Mouse (Mus musculus) hindbrain, embryonic 14.5 days (tissue): ENCODE measurements around the gene Zic3. TPM values are rescaled to one million over a fixed set of nuclear protein-coding genes. Genes with fewer than 3 reads are reported as not detected.

Experiments
- ATAC-seq: fragments of 200-750 bp; cut with Nextera tagmentation; 2 replicates; pipeline ENCODE4 v1.8.0; 2017; ENCODE audit warnings: moderate number of reproducible peaks, mild to moderate bottlenecking, moderate TSS enrichment, moderate library complexity; ENCODE audit not compliant: low FRiP score
- DNase-seq: peaks from one replicate; pipeline ENCODE4 v3.0.0-alpha.2; 2015; ENCODE audit warnings: low spot score
- H3K27ac ChIP-seq: fragments of 300-500 bp; sonication (generic); 2 replicates; pipeline ENCODE4 v1.5.1; 2014; ENCODE audit warnings: mild to moderate bottlenecking, moderate library complexity
- H3K27me3 ChIP-seq: fragments of 300-500 bp; sonication (generic); 2 replicates; pipeline ENCODE4 v1.6.1; 2014; ENCODE audit warnings: mild to moderate bottlenecking, low read length, mixed read lengths; ENCODE audit not compliant: control insufficient read depth, insufficient read depth
- H3K36me3 ChIP-seq: fragments of 300-500 bp; sonication (generic); replicated peaks from 2 replicates; pipeline ENCODE4 v1.6.1; 2014; ENCODE audit not compliant: control insufficient read depth, insufficient read depth
- H3K4me1 ChIP-seq: fragments of 300-500 bp; sonication (generic); replicated peaks from 2 replicates; pipeline ENCODE4 v1.6.1; 2014; ENCODE audit warnings: antibody characterized with exemption, low read length, mixed read lengths; ENCODE audit not compliant: control insufficient read depth, insufficient read depth
- H3K4me2 ChIP-seq: fragments of 300-500 bp; sonication (generic); replicated peaks from 2 replicates; pipeline ENCODE4 v1.6.1; 2014; ENCODE audit warnings: mild to moderate bottlenecking, moderate library complexity
- H3K4me3 ChIP-seq: fragments of 300-500 bp; sonication (generic); replicated peaks from 2 replicates; pipeline ENCODE4 v1.5.1; 2014; ENCODE audit warnings: mild to moderate bottlenecking, low read length
- H3K9ac ChIP-seq: fragments of 300-500 bp; sonication (generic); 2 replicates; pipeline ENCODE4 v1.6.1; 2014
- H3K9me3 ChIP-seq: fragments of 300-500 bp; sonication (generic); 2 replicates; pipeline ENCODE4 v1.6.1; 2016; ENCODE audit warnings: low read length; ENCODE audit not compliant: control insufficient read depth
- WGBS: fragments of 180-500 bp; shearing (Covaris S2); extraction: QIAGEN DNeasy Blood & Tissue Kit; methylation state at CpG from one replicate; pipeline ENCODE4 v1.1.7; 2014; 5-methylcytosine and 5-hydroxymethylcytosine counted together
- polyA plus RNA-seq: library from polyadenylated mRNA; unstranded; fragments of >200 nt; fragmentation: Nextera tagmentation; extraction: Ambion mirVana; gene quantifications from 2 replicates; pipeline ENCODE4 v1.2.1, GENCODE M21; 2014

The Zic3 gene
- polyA plus RNA-seq, 1 experiment from 2014 or later = 18.9 TPM

DNA sequence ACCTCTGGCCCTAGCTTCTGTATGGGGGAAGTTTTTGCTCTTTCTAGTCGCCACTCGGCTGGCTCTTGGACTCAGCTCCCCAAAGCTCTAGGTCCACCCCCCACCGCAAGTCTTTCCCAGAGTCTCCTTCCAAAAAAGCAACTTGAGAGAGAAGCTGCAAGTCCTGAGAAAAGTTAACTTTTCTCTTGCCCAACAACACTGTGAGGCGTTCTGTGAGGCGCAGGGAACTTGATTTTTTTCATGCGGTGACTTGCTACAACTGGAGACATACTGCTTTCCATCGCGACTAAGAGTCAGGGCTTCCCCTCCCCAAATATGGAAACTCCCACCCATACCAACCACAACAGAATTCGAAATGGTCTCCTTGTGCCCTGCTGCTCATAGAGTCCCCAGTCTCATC lies 5.1 kb downstream of the Zic3 start:
- no peak for ATAC-seq
- Histone ChIP-seq H3K27ac (no peak overlapping the region), H3K9me3 (no peaks in the 10 kb centered on the region)

DNA sequence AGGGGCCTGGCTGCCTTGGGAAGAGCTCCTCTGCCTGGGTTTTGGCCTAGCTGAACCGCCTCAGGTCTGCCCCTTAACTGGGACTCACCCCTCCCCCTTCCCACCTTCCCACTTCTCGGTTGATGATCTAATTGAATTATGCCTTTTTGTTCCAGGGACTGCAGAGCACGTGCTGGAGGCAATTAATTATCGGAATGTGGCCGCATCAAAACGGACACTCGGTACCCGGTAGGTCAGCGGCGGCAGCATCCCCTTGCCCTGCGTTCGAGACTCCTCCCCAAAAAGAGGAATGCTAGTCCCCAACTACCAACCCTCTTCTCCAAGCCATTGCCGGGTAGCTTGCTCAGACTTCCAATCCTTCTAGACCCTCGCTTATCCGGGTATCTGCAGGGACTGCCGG lies 5.6 kb downstream of the Zic3 start:
- ATAC-seq (no peak), DNase-seq (no peak)
- Histone ChIP-seq H3K4me3 (peak overlapping the region; percentile 2; the same call in 1 of the 2 replicates), H3K4me2 (peak overlapping the region; percentile 53), H3K4me1 (no peaks in the 10 kb centered on the region), H3K27ac (no peak overlapping the region), H3K9me3 (no peaks in the 10 kb centered on the region), H3K9ac (no peak overlapping the region), H3K27me3 (peaks cover 38% of the 10 kb centered on the region), H3K36me3 (no peaks in the 10 kb centered on the region)
- WGBS = 13% methylated on average over 16 of the region's 16 CpGs

More for the DNA sequence above, 5.1 kb downstream of the Zic3 start:
- Histone ChIP-seq H3K9ac (no peak overlapping the region), H3K36me3 (no peaks in the 10 kb centered on the region), H3K27me3 (peaks cover 42% of the 10 kb centered on the region), H3K4me1 (no peaks in the 10 kb centered on the region), H3K4me2 (peak overlapping the region; percentile 53), H3K4me3 (no peak overlapping the region)
- WGBS = 18% methylated on average over 9 of the region's 9 CpGs
- DNase-seq = no peak

GRCm38 (mm10) chrX:58028858-58029257 lies 6.4 kb downstream of the Zic3 start:
- no peaks in the 10 kb centered on the region for H3K4me1 ChIP-seq
- DNase-seq (no peak), ATAC-seq (no peak)
- H3K36me3 ChIP-seq = no peaks in the 10 kb centered on the region
- H3K9me3 ChIP-seq = no peaks in the 10 kb centered on the region
- 0 out of 2 replicates have a peak overlapping the region, but pooled peaks have one; percentile 2 for H3K4me3 ChIP-seq
- peaks cover 36% of the 10 kb centered on the region for H3K27me3 ChIP-seq
- 0 out of 2 replicates have a peak overlapping the region, but pooled peaks have one; percentile 74 for H3K27ac ChIP-seq
- no peak overlapping the region for H3K9ac ChIP-seq
- H3K4me2 ChIP-seq = peak overlapping the region; percentile 53
- 29% methylated on average over 8 of the region's 8 CpGs for WGBS

DNA sequence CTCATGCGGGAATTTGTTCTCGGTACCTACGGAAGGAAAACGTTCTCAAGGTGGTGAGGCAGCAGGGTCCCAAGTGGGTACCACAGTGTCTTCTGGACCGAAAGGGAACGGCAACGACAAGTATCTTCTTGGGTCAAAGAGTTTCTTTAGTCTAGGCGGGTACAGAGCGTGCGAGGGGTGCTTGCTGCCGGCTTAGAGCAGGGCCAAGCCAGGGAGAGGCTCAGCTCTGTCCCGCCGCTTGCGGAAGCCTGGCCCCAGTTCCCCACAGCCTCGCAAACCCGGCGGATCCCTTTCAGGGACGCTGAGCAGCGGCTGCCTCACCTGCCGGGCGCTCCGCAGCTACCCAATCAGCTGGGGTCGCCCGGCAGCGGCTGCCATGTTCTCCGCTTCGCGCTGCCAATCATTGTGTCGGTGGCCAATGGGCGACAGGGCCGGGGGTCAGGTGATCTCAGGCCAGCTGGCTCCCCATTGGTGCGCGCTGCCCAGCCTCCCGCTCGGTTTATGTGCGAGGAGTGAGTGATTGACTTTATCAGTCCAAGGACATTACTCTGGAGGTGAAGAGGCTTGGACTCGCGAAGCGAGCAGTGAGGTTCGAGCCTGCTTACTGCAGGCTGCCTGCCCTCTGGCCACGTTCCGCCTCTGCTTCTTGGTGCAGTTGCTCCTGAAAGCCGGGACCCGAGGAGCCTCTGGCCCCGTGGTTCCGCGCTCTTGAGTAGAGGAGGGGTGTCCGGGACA lies 7.8 kb downstream of the Zic3 start:
- no peaks in the 10 kb centered on the region for H3K4me1 ChIP-seq
- H3K9ac ChIP-seq = peak overlapping the region; percentile 64
- peaks cover 22% of the 10 kb centered on the region for H3K27me3 ChIP-seq
- no peaks in the 10 kb centered on the region for H3K9me3 ChIP-seq
- no peaks in the 10 kb centered on the region for H3K36me3 ChIP-seq
- peak; percentile 70 for DNase-seq
- WGBS = 19% methylated on average over 44 of the region's 48 CpGs
- peak; percentile 94 for ATAC-seq
- peak overlapping the region; percentile 80 for H3K27ac ChIP-seq
- peak overlapping the region; percentile 53 for H3K4me2 ChIP-seq
- peak overlapping the region; percentile 43 for H3K4me3 ChIP-seq

DNA sequence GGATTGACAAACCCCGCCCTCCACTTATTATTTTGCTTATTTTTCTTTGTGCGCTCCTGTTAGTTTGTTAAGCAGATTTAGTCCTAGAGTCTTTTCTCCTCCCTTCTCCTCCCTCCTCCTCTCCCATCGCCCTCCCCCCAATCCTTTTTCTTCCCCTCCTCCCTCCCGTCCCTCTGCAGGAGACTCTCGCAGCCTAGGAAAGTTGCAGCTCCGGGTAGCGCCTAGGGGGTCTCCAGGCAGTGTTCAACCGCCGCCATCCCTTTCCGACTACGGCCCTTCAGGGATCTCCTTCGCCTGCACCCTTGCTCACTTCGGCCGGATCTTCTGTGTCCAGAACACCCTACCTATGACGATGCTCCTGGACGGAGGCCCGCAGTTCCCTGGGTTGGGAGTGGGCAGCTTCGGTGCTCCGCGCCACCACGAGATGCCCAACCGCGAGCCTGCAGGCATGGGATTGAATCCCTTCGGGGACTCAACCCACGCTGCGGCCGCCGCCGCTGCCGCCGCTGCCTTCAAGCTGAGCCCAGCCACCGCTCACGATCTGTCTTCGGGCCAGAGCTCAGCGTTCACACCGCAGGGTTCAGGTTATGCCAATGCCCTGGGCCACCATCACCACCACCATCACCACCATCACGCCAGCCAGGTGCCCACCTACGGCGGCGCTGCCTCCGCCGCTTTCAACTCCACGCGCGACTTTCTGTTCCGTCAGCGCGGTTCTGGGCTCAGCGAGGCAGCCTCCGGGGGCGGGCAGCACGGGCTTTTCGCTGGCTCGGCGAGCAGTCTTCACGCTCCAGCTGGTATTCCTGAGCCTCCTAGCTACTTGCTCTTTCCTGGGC lies 8.6 kb downstream of the Zic3 start:
- H3K9me3 ChIP-seq = no peaks in the 10 kb centered on the region
- H3K4me3 ChIP-seq = peak overlapping the region; percentile 43
- WGBS = 24% methylated on average over 51 of the region's 56 CpGs
- H3K27ac ChIP-seq = peak overlapping the region; percentile 80
- H3K4me2 ChIP-seq = peak overlapping the region; percentile 53
- H3K9ac ChIP-seq = peak overlapping the region; percentile 64
- DNase-seq (no peak), ATAC-seq (peak; percentile 44; the same call in 1 of the 2 replicates)
- no peaks in the 10 kb centered on the region for H3K4me1 ChIP-seq
- H3K27me3 ChIP-seq = peaks cover 15% of the 10 kb centered on the region
- H3K36me3 ChIP-seq = no peaks in the 10 kb centered on the region

DNA sequence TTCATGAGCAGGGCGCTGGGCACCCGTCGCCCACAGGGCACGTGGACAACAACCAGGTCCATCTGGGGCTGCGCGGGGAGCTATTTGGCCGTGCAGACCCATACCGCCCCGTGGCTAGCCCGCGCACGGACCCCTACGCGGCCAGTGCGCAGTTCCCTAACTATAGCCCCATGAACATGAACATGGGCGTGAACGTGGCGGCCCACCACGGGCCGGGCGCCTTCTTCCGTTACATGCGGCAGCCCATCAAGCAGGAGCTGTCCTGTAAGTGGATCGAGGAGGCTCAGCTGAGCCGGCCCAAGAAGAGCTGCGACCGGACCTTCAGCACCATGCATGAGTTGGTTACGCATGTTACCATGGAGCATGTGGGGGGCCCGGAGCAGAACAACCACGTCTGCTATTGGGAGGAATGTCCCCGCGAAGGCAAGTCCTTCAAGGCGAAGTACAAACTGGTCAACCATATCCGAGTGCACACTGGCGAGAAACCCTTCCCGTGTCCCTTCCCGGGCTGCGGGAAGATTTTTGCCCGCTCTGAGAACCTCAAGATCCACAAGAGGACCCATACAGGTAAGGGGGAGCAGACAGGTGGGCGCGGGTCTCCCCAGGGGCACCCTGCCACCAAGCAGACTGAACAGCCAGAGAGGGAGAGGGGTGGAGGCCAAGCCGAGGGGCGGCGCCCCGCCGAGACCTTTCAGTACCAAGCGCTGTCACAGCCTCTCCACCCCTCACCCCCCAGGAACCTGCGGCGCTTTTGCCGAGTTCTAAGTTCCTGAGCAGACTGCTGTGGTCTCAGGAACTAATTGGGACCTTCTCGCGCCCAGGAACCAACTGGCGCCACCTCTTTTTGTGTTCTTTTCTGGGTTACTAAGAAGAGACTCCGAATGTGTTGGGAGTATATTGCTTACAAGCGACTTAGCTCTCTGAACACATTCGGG lies 9.4 kb downstream of the Zic3 start:
- Histone ChIP-seq H3K4me3 (peak overlapping the region; percentile 43), H3K4me2 (peak overlapping the region; percentile 53), H3K36me3 (no peaks in the 10 kb centered on the region), H3K9ac (peak overlapping the region; percentile 64), H3K27ac (peak overlapping the region; percentile 80), H3K4me1 (no peaks in the 10 kb centered on the region), H3K27me3 (peaks cover 20% of the 10 kb centered on the region), H3K9me3 (no peaks in the 10 kb centered on the region)
- DNase-seq = no peak
- 0 out of 2 replicates have a peak, but pooled peaks have one; percentile 9 for ATAC-seq
- 27% methylated on average over 55 of the region's 56 CpGs for WGBS

- DNase-seq (no peak), ATAC-seq (no peak)
- WGBS = 15% methylated on average over 7 of the region's 7 CpGs
- Histone ChIP-seq H3K36me3 (no peaks in the 10 kb centered on the region), H3K4me3 (peak overlapping the region; percentile 43), H3K27ac (peak overlapping the region; percentile 80), H3K4me2 (peak overlapping the region; percentile 53), H3K9me3 (no peaks in the 10 kb centered on the region), H3K27me3 (peaks cover 23% of the 10 kb centered on the region), H3K9ac (peak overlapping the region; percentile 64), H3K4me1 (no peaks in the 10 kb centered on the region)
Measured at GRCm38 (mm10) chrX:58032622-58033021, 10.1 kb downstream of the Zic3 start.

- H3K9me3 ChIP-seq = no peaks in the 10 kb centered on the region
- H3K4me2 ChIP-seq = peak overlapping the region; percentile 53
- peak overlapping the region; percentile 43 for H3K4me3 ChIP-seq
- H3K27me3 ChIP-seq = peaks cover 18% of the 10 kb centered on the region
- H3K36me3 ChIP-seq = no peaks in the 10 kb centered on the region
- peak overlapping the region; percentile 64 for H3K9ac ChIP-seq
- 16% methylated on average over 22 of the region's 22 CpGs for WGBS
- peak overlapping the region; percentile 80; the same call in 1 of the 2 replicates for H3K27ac ChIP-seq
- DNase-seq (no peak), ATAC-seq (no peak)
- H3K4me1 ChIP-seq = no peaks in the 10 kb centered on the region
Measured at GRCm38 (mm10) chrX:58033521-58033920, 11.0 kb downstream of the Zic3 start.
